Mouse (Mus musculus): Measurements from ENCODE around the gene Rnf216.

Gene Rnf216

GRCm38 (mm10) chr5:143103231-143103630 is 9.6 kb downstream of the Rnf216 start:
- in situ Hi-C loops (cut with MboI, MseI), result loop anchor here (10.0 kb wide), 1 partner anchor 202 kb away; no protein-coding TSS in a partner anchor

- in situ Hi-C loops (cut with MboI, MseI), result loop anchor here (10.0 kb wide), 1 partner anchor 203 kb away; no protein-coding TSS in a partner anchor
These were observed 11.2 kb downstream of the Rnf216 start for GRCm38 (mm10) chr5:143101626-143102025.

- in situ Hi-C loops (cut with MboI, MseI), result no loop called here
These were observed 17.5 kb downstream of the Rnf216 start for GRCm38 (mm10) chr5:143095256-143095655.

DNA sequence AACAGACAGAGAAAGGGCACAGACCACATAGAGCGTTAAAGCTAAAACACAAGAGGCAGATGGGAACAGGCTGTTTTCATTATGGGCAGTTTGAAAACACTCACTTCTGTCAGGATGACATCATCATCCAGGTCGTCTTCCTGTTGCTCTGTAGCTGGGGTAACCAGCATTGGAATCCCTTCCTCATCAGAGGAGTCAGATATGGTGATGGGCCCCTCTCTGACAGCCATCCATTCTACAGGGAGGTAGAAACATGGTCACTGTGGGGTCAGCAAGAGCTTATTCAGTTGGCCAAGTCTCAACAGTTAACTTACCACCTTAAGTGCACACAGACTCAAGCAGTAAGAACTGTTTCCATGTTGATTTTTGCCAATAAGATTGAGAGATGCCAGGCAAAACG is 19.9 kb downstream of the Rnf216 start:
- in situ Hi-C loops (cut with MboI, MseI), result no loop called here

- in situ Hi-C loops (cut with MboI, MseI), result no loop called here
These were observed 27.9 kb downstream of the Rnf216 start for GRCm38 (mm10) chr5:143084898-143085297.

- in situ Hi-C loops (cut with MboI, MseI), result no loop called here
These were observed 33.0 kb downstream of the Rnf216 start for GRCm38 (mm10) chr5:143079806-143080205.

DNA sequence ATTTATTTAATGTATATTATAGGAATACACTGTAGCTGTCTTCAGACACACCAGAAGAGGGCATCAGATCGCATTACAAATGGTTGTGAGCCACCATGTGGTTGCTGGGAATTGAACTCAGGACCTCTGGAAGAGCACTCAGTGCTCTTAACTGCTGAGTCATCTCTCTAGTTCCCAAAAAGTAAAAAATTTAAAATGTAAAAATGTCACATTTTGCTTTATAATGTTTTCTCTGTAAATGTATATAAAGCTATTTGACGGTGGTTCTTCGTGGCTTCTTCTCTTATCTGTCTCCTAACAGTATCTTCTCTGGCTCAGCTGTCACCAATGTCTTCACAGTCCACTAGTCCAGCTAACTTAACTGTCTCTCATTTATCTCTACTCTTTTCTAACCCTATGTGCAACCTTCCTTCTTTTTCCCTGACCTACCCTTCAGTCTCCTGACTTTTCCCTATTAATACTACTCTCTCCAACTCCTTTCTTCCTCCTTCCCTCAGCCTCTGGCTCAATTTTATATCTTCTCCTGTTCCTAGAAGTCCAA is 36.1 kb downstream of the Rnf216 start:
- in situ Hi-C loops (cut with MboI, MseI), result no loop called here

DNA sequence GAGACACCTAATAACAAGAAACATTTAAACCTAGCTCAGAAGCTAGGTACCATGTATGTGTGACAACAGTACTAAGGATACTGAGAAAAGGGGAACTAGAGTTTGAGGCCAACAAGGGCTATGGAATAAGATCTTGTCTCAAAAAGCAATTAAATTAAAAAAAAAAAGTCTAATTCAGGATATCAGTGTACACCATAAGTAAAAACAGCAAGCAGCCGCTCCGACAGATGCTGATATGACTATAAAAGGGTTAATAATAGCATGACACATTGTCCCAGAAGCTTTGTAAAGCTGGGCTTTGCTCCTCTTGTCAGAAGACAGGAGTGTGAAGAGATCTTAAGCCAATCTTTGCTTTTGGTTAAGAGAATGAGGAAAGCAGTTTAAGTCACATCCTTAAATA is 36.8 kb downstream of the Rnf216 start:
- in situ Hi-C loops (cut with MboI, MseI), result no loop called here

DNA sequence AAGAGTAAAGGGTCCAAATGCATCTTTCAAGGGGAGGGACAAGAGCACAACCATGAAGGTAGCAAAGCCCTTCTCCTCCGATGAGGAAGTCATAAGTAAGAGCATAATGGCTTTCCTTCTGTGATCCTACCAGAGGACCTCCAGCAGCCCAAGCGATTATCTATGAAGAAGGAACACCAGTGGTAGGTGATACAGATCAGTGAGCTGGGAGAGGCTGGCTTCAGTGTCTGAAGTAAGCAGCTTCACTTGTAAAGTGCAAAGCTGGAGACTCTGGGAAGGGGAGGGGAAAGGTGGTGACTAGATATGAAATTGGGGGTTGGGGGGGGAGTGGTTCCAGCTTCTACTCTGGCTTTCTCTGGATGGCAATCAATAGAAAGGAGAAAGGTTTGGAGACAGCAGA is 43.7 kb downstream of the Rnf216 start:
- in situ Hi-C loops (cut with MboI, MseI), result no loop called here

- in situ Hi-C loops (cut with MboI, MseI), result no loop called here
These were observed 44.4 kb downstream of the Rnf216 start for GRCm38 (mm10) chr5:143068382-143068781.

DNA sequence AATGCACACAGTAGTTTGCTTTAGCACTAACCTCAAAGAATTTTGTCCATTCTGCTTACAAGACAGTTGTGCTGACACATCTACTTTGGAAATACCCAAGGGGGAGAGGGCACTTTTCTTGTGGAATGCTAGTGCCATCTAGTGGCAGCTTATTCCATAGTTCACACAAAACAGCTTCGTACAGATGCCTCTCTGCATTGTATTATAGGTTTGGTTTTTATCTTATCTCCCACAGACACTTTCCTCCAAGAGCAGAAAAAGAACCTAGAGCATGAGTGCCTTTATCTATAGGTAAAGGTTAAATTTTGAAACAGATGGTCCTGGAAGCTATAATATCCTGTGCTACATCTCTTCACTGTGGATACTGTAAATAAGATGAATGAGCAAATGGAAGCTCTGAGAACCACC is 46.2 kb downstream of the Rnf216 start:
- in situ Hi-C loops (cut with MboI, MseI), result no loop called here

GRCm38 (mm10) chr5:143066096-143066495 is 46.7 kb downstream of the Rnf216 start:
- in situ Hi-C loops (cut with MboI, MseI), result no loop called here

GRCm38 (mm10) chr5:143065230-143065629 is 47.6 kb downstream of the Rnf216 start:
- in situ Hi-C loops (cut with MboI, MseI), result no loop called here

- in situ Hi-C loops (cut with MboI, MseI), result no loop called here
These were observed 50.5 kb downstream of the Rnf216 start for GRCm38 (mm10) chr5:143062251-143062650.

GRCm38 (mm10) chr5:143061511-143061910 is 51.3 kb downstream of the Rnf216 start:
- in situ Hi-C loops (cut with MboI, MseI), result no loop called here

DNA sequence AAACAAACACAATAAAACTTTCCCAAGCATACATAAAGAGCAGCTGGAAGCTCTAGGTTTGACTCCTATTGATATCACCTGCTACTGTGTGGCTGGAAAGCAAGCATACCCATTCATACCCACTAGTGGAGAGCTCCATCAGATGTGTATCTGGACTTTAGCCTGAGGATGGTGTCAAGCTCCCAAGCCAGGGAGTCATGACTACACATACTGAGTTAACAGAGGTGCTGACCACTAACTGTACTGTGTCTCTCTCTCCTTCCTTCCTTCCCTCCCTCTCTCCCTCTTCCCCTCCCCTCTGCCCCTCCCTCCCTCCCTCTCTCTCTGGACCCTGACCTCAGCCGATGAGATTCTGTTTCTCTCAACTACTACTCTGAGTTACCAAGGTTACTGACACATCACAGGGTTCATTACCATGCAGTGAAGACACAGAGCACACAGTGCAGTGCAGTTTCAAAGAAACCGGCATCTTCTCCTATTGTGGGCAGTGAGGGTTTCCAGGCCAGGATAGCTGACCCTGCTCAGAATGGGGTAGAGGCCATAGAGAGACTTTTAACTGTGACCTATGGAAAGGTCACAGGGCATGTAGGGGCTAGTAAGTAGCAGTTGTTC is 51.9 kb downstream of the Rnf216 start:
- in situ Hi-C loops (cut with MboI, MseI), result no loop called here

GRCm38 (mm10) chr5:143059958-143060357 is 52.8 kb downstream of the Rnf216 start:
- in situ Hi-C loops (cut with MboI, MseI), result no loop called here

DNA sequence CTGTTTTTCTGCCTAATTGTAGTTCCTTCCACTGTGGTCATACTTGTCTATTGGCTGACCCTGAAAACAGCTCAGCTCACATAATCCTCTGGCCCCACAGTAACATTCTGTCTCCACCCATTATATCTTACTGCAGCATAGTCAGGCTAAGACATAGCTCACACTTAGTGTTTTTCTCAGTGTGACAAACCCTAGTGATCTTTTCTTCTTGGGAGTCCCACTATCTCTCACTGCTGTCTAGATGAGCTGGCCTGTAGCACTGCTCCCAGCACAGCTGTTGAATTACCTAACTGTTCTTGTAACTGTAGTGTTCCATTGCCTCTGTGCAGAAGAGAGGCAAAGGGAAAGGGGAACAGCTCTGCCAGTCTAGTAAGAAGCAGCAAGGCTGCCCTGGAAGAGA is 53.6 kb downstream of the Rnf216 start:
- in situ Hi-C loops (cut with MboI, MseI), result no loop called here

DNA sequence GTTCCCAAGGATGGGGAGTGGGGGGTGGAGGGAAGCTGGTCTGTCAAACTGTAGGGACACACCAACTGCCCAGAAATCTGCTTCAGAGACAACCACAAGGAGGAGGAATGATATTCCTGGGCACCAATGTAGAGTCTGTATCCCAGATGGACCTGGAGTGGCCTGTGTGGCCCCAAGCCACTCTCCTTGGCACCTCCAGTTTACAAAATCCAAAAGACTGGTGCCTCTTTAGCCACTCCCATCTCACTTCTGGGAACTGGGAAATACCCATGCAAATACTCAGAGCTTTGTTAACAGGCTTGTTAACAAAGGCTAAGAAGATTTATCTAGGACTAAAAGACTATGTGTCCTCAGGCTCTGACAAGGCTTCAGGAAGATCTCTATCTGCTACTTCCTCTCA is 54.1 kb downstream of the Rnf216 start:
- in situ Hi-C loops (cut with MboI, MseI), result no loop called here

GRCm38 (mm10) chr5:143058208-143058607 is 54.6 kb downstream of the Rnf216 start:
- in situ Hi-C loops (cut with MboI, MseI), result no loop called here

- in situ Hi-C loops (cut with MboI, MseI), result no loop called here
These were observed 55.0 kb downstream of the Rnf216 start for GRCm38 (mm10) chr5:143057753-143058152.

- in situ Hi-C loops (cut with MboI, MseI), result no loop called here
These were observed 56.5 kb downstream of the Rnf216 start for GRCm38 (mm10) chr5:143056191-143056880.

- in situ Hi-C loops (cut with MboI, MseI), result no loop called here
These were observed 57.2 kb downstream of the Rnf216 start for GRCm38 (mm10) chr5:143055501-143056125.

Data from T-helper 2 cell (primary cell).